Mouse (Mus musculus) liver, adult 10 weeks (tissue): Measurements from ENCODE around the gene Bscl2. TPM values are rescaled to one million over a fixed set of nuclear protein-coding genes. Genes with fewer than 3 reads are reported as not detected.

ENCODE experiments used
- polyA plus RNA-seq: library from polyadenylated mRNA; stranded (reverse); fragments of 350-450 nt; fragmentation: Illumina TruSeq; extraction: RNeasy Lipid Tissue Mini Kit (QIAGEN cat#74804); gene quantifications from one replicate; pipeline ENCODE4 v1.2.3, GENCODE M21; 2014; ENCODE audit warnings: low read depth, low replicate concordance

The Bscl2 gene
- polyA plus RNA-seq, 1 experiment from 2014 or later = 6.6 TPM

Other genes starting within 250 kb of the Bscl2 start
- not detected for gene Slc22a8, start 246.2 kb upstream of the Bscl2 start, polyA plus RNA-seq
- gene Slc22a6, start 219.4 kb upstream of the Bscl2 start, polyA plus RNA-seq = not detected
- gene Chrm1, start 173.7 kb upstream of the Bscl2 start, polyA plus RNA-seq = 0.08 TPM
- 49.2 TPM for gene Slc3a2, start 114.1 kb upstream of the Bscl2 start, polyA plus RNA-seq
- gene Wdr74, start 101.6 kb upstream of the Bscl2 start, polyA plus RNA-seq = 8.7 TPM
- not detected for gene 1700092M07Rik, start 96.7 kb upstream of the Bscl2 start, polyA plus RNA-seq
- gene Stx5a, start 96.1 kb upstream of the Bscl2 start, polyA plus RNA-seq = 45.2 TPM
- gene Nxf1, start 80.4 kb upstream of the Bscl2 start, polyA plus RNA-seq = 39.4 TPM
- gene Tmem223, start 66.5 kb upstream of the Bscl2 start, polyA plus RNA-seq = 19.2 TPM
- gene Tmem179b, start 63.0 kb upstream of the Bscl2 start, polyA plus RNA-seq = 30.8 TPM
- gene Taf6l, start 51.0 kb upstream of the Bscl2 start, polyA plus RNA-seq = not detected
- 19.2 TPM for gene Polr2g, start 38.9 kb upstream of the Bscl2 start, polyA plus RNA-seq
- not detected for gene Zbtb3, start 34.9 kb upstream of the Bscl2 start, polyA plus RNA-seq
- gene Ttc9c, start 18.1 kb upstream of the Bscl2 start, polyA plus RNA-seq = 27.0 TPM
- gene Hnrnpul2, start 17.5 kb upstream of the Bscl2 start, polyA plus RNA-seq = 49.7 TPM
- not detected for gene AC129217.1, start 7.7 kb upstream of the Bscl2 start, polyA plus RNA-seq
- gene Gng3, start 1.7 kb downstream of the Bscl2 start, polyA plus RNA-seq = not detected
- gene Lrrn4cl, start 13.3 kb downstream of the Bscl2 start, polyA plus RNA-seq = not detected
- 32.8 TPM for gene Ubxn1, start 34.0 kb downstream of the Bscl2 start, polyA plus RNA-seq
- gene Uqcc3, start 43.5 kb downstream of the Bscl2 start, polyA plus RNA-seq = 2.7 TPM
- gene Lbhd1, start 46.3 kb downstream of the Bscl2 start, polyA plus RNA-seq = 49.1 TPM
- not detected for gene Gm49403, start 46.5 kb downstream of the Bscl2 start, polyA plus RNA-seq
- gene 1810009A15Rik, start 51.4 kb downstream of the Bscl2 start, polyA plus RNA-seq = 9.1 TPM
- gene Gm49416, start 51.5 kb downstream of the Bscl2 start, polyA plus RNA-seq = not detected
- gene Ints5, start 55.5 kb downstream of the Bscl2 start, polyA plus RNA-seq = 0.77 TPM
- gene Ganab, start 60.6 kb downstream of the Bscl2 start, polyA plus RNA-seq = 79.5 TPM
- gene B3gat3, start 82.9 kb downstream of the Bscl2 start, polyA plus RNA-seq = 6.2 TPM
- 0.50 TPM for gene Rom1, start 91.9 kb downstream of the Bscl2 start, polyA plus RNA-seq
- gene Eml3, start 92.1 kb downstream of the Bscl2 start, polyA plus RNA-seq = 5.5 TPM
- 28.0 TPM for gene Mta2, start 104.4 kb downstream of the Bscl2 start, polyA plus RNA-seq
- 2.6 TPM for gene Tut1, start 116.4 kb downstream of the Bscl2 start, polyA plus RNA-seq
- gene Eef1g, start 129.6 kb downstream of the Bscl2 start, polyA plus RNA-seq = 44.9 TPM
- 3.2 TPM for gene Ahnak, start 151.8 kb downstream of the Bscl2 start, polyA plus RNA-seq